ENCODE assay signal across 8 mouse cellular contexts in the genomic region with DNA sequence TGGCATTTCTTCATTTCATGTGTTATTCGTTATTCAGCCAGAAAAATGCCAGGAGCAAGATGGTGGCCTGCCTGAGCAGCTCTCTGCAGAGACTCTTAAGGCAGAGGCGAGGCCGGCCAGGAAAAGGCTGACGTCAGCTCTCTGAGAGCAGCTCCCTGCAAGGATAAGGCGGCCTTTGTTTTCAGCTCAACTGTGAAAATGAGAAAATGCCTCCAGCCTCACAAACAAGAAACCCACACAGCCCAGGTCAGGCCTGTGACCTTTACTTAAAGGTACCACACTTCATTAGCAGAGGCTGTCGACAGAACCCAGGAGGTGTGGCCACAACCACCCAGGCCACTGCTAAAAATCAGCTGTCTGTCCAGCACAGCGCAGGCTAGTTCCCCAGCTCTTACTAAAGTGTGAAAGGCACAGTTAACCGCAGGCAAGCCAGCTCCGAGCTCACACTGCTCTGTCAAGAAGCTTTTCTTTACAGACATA.
DNase-seq lines count a peak whose midpoint lies in the region; ATAC-seq and TF ChIP-seq lines count a peak whose summit lies in the region.

No protein-coding gene starts in this region.

- peaks cover 4% of the 10 kb centered on the region for H3K4me1 ChIP-seq in ES-Bruce4 (ENCODE audit: control insufficient read depth, insufficient read depth, low read length)
- H3K4me1 ChIP-seq in forebrain, embryonic 16.5 days (replicated peaks; ENCODE audit: control insufficient read depth, insufficient read depth, low read length), result peaks cover 54% of the 10 kb centered on the region
- peaks cover 59% of the 10 kb centered on the region for H3K4me1 ChIP-seq in liver, embryonic 16.5 days (ENCODE audit: control insufficient read depth, low read depth, low read length)
- H3K4me1 ChIP-seq in neural tube, embryonic 12.5 days, result peaks cover 82% of the 10 kb centered on the region

- 0 out of 2 replicates have a peak overlapping the region, but pooled peaks have one; percentile 11 for H3K9ac ChIP-seq in ES-Bruce4 (ENCODE audit: low read depth, poor library complexity, severe bottlenecking)
- H3K9ac ChIP-seq in forebrain, embryonic 16.5 days (replicated peaks; ENCODE audit: low read depth, low read length), result peak overlapping the region; percentile 59
- 0 out of 2 replicates have a peak overlapping the region, but pooled peaks have one; percentile 2 for H3K9ac ChIP-seq in liver, embryonic 16.5 days (ENCODE audit: low read depth, low read length)
- peak overlapping the region; percentile 45; the same call in 1 of the 2 replicates for H3K9ac ChIP-seq in neural tube, embryonic 12.5 days

- H3K9me3 ChIP-seq in ES-Bruce4 (replicated peaks; ENCODE audit: control insufficient read depth, insufficient read depth, low read length, poor library complexity, severe bottlenecking), result no peaks in the 10 kb centered on the region
- H3K9me3 ChIP-seq in forebrain, embryonic 16.5 days (ENCODE audit: control insufficient read depth, low read length), result no peaks in the 10 kb centered on the region
- no peaks in the 10 kb centered on the region for H3K9me3 ChIP-seq in liver, embryonic 16.5 days (replicated peaks; ENCODE audit: control insufficient read depth, low read length)
- no peaks in the 10 kb centered on the region for H3K9me3 ChIP-seq in neural tube, embryonic 12.5 days

- TF ChIP-seq CTCF in ES-Bruce4 (IDR thresholded peaks at IDR 0.05; ENCODE audit: low read depth, low read length), result no peak

- no peak for TF ChIP-seq POLR2A in ES-Bruce4 (IDR thresholded peaks at IDR 0.05; ENCODE audit: insufficient read depth, low read length)

- peak overlapping the region; percentile 30 for H3K4me2 ChIP-seq in forebrain, embryonic 16.5 days (ENCODE audit: low read length)
- H3K4me2 ChIP-seq in liver, embryonic 16.5 days (ENCODE audit: low read depth, low read length), result no peak overlapping the region
- peak overlapping the region; percentile 39 for H3K4me2 ChIP-seq in neural tube, embryonic 12.5 days (replicated peaks)

- WGBS in forebrain, embryonic 16.5 days, result under 1% methylated on average over 9 of the region's 9 CpGs
- WGBS in liver, embryonic 16.5 days (ENCODE audit: insufficient replicate concordance), result 20% methylated on average over 9 of the region's 9 CpGs
- 3% methylated on average over 9 of the region's 9 CpGs for WGBS in neural tube, embryonic 12.5 days

- TF ChIP-seq EP300 in ES-Bruce4 (IDR thresholded peaks at IDR 0.05; ENCODE audit: insufficient read depth, low read depth, low read length), result peak; percentile 61; the same call in 1 of the 2 replicates

- DNase-seq in adrenal gland, postnatal 25 days, result peak; percentile 66
- peak; percentile 78 for DNase-seq in heart, postnatal 4 days
- DNase-seq in layer of hippocampus, adult 18-20 months (ENCODE audit: low spot score in 2 of 2), result peak; percentile 71 to 85

- H3K27me3 ChIP-seq in ES-Bruce4 (ENCODE audit: control insufficient read depth, insufficient read depth, low read length, poor library complexity, severe bottlenecking), result no peaks in the 10 kb centered on the region
- H3K27me3 ChIP-seq in forebrain, embryonic 16.5 days (replicated peaks; ENCODE audit: control insufficient read depth, insufficient read depth, low read length), result no peaks in the 10 kb centered on the region
- no peaks in the 10 kb centered on the region for H3K27me3 ChIP-seq in liver, embryonic 16.5 days (ENCODE audit: control insufficient read depth, insufficient read depth, low read depth, low read length)
- no peaks in the 10 kb centered on the region for H3K27me3 ChIP-seq in neural tube, embryonic 12.5 days (replicated peaks)

- ATAC-seq in forebrain, embryonic 16.5 days, result peak; percentile 92
- peak; percentile 52 for ATAC-seq in liver, embryonic 16.5 days (ENCODE audit: low read depth)
- peak; percentile 90 for ATAC-seq in neural tube, embryonic 12.5 days (ENCODE audit: low FRiP score, low read depth)
- ATAC-seq in erythroblast, adult 5-6 weeks (replicated peaks; ENCODE audit: low FRiP score, poor library complexity, severe bottlenecking), result no peak

- peak overlapping the region; percentile 57 for H3K27ac ChIP-seq in ES-Bruce4 (ENCODE audit: insufficient read depth, low read length)
- H3K27ac ChIP-seq in forebrain, embryonic 16.5 days (ENCODE audit: low read length), result peak overlapping the region; percentile 97
- H3K27ac ChIP-seq in liver, embryonic 16.5 days (ENCODE audit: low read length), result peak overlapping the region; percentile 30
- H3K27ac ChIP-seq in neural tube, embryonic 12.5 days, result peak overlapping the region; percentile 90

- no peaks in the 10 kb centered on the region for H3K36me3 ChIP-seq in ES-Bruce4 (ENCODE audit: control insufficient read depth, insufficient read depth, low read length, poor library complexity, severe bottlenecking)
- H3K36me3 ChIP-seq in forebrain, embryonic 16.5 days (ENCODE audit: control insufficient read depth, insufficient read depth), result no peaks in the 10 kb centered on the region
- no peaks in the 10 kb centered on the region for H3K36me3 ChIP-seq in liver, embryonic 16.5 days (ENCODE audit: control insufficient read depth, insufficient read depth)
- H3K36me3 ChIP-seq in neural tube, embryonic 12.5 days, result peaks cover 3% of the 10 kb centered on the region

- H3K4me3 ChIP-seq in ES-Bruce4 (ENCODE audit: low read depth, low read length), result no peak overlapping the region
- H3K4me3 ChIP-seq in forebrain, embryonic 16.5 days (replicated peaks; ENCODE audit: low read length), result no peak overlapping the region
- H3K4me3 ChIP-seq in liver, embryonic 16.5 days (ENCODE audit: low read depth, low read length), result no peak overlapping the region
- no peak overlapping the region for H3K4me3 ChIP-seq in neural tube, embryonic 12.5 days

Comparison
In these comparisons a context has a peak if more than half of its experiments do, and no peak if none do; other contexts are left out.
1. H3K27ac ChIP-seq: peak in every context shown above with its lines; median percentile 97 in forebrain, embryonic 16.5 days; 90 in neural tube, embryonic 12.5 days; 57 in ES-Bruce4; 30 in liver, embryonic 16.5 days.
2. H3K9ac ChIP-seq: peak in every context shown above with its lines; median percentile 59 in forebrain, embryonic 16.5 days; 45 in neural tube, embryonic 12.5 days; 11 in ES-Bruce4; 2 in liver, embryonic 16.5 days.